Mouse (Mus musculus): Measurements from ENCODE around the gene Cstb. TPM values are rescaled to one million over a fixed set of nuclear protein-coding genes. Genes with fewer than 3 reads are reported as not detected.

Cstb gene
- polyA plus RNA-seq (2014; fragmentation: Illumina TruSeq; extraction: RNeasy Lipid Tissue Mini Kit (QIAGEN cat#74804); ENCODE audit: low read depth, low replicate concordance): 13.1 TPM

GRCm38 (mm10) chr10:78425181-78426041 is at the start of gene Cstb:
Cstb (plus strand) TSS chr10:78425669.

GRCm38 (mm10) chr10:78412319-78413151 is 12.9 kb upstream of the Cstb start, which contains the start of gene Rrp1:
Rrp1 (minus strand) TSS chr10:78413043.

GRCm38 (mm10) chr10:78464792-78465207 is 39.3 kb downstream of the Cstb start, which contains the start of gene Pdxk:
Pdxk (minus strand) TSS chr10:78464975.

Other genes with a start within 250 kb of the Cstb start
- gene Pwp2, start 240.5 kb upstream of the Cstb start, polyA plus RNA-seq (2014; fragmentation: Illumina TruSeq; extraction: RNeasy Lipid Tissue Mini Kit (QIAGEN cat#74804); ENCODE audit: low read depth, low replicate concordance): 1.9 TPM
- 8.4 TPM for gene Trappc10, start 181.0 kb upstream of the Cstb start, polyA plus RNA-seq (2014; fragmentation: Illumina TruSeq; extraction: RNeasy Lipid Tissue Mini Kit (QIAGEN cat#74804); ENCODE audit: low read depth, low replicate concordance)
- gene Agpat3, start 73.2 kb upstream of the Cstb start, polyA plus RNA-seq (2014; fragmentation: Illumina TruSeq; extraction: RNeasy Lipid Tissue Mini Kit (QIAGEN cat#74804); ENCODE audit: low read depth, low replicate concordance): 35.5 TPM
- gene Rrp1, start 12.6 kb upstream of the Cstb start, polyA plus RNA-seq (2014; fragmentation: Illumina TruSeq; extraction: RNeasy Lipid Tissue Mini Kit (QIAGEN cat#74804); ENCODE audit: low read depth, low replicate concordance): 126 TPM
- gene Pdxk, start 39.3 kb downstream of the Cstb start, polyA plus RNA-seq (2014; fragmentation: Illumina TruSeq; extraction: RNeasy Lipid Tissue Mini Kit (QIAGEN cat#74804); ENCODE audit: low read depth, low replicate concordance): 0.92 TPM
- gene Olfr1358, start 91.8 kb downstream of the Cstb start, polyA plus RNA-seq (2014; fragmentation: Illumina TruSeq; extraction: RNeasy Lipid Tissue Mini Kit (QIAGEN cat#74804); ENCODE audit: low read depth, low replicate concordance): not detected
- 1.4 TPM for gene Ilvbl, start 148.7 kb downstream of the Cstb start, polyA plus RNA-seq (2014; fragmentation: Illumina TruSeq; extraction: RNeasy Lipid Tissue Mini Kit (QIAGEN cat#74804); ENCODE audit: low read depth, low replicate concordance)
- gene Syde1, start 166.3 kb downstream of the Cstb start, polyA plus RNA-seq (2014; fragmentation: Illumina TruSeq; extraction: RNeasy Lipid Tissue Mini Kit (QIAGEN cat#74804); ENCODE audit: low read depth, low replicate concordance): 0.53 TPM
- gene Olfr1357, start 192.4 kb downstream of the Cstb start, polyA plus RNA-seq (2014; fragmentation: Illumina TruSeq; extraction: RNeasy Lipid Tissue Mini Kit (QIAGEN cat#74804); ENCODE audit: low read depth, low replicate concordance): not detected

All from testis, adult 10 weeks (tissue).